Mouse (Mus musculus) bone marrow, adult 2 months (tissue): ENCODE measurements around the gene H2-Ke6.
A peak's percentile ranks its signal among the peaks of the same experiment; 100 is the strongest.

ENCODE experiments used
- CTCF ChIP-seq: fragments of 200-500 bp; IDR thresholded peaks from 2 replicates; pipeline ENCODE4 v1.5.1; 2011; ENCODE audit warnings: low read length, control low read depth; ENCODE audit not compliant: control insufficient read depth, insufficient read depth
- POLR2A ChIP-seq: fragments of 200-500 bp; IDR thresholded peaks from 2 replicates; pipeline ENCODE4 v1.6.1; 2011; ENCODE audit warnings: low read depth, mild to moderate bottlenecking, control low read depth, low read length, borderline replicate concordance; ENCODE audit not compliant: control insufficient read depth

GRCm38 (mm10) chr17:34031465-34032173, 3.8 kb upstream of the H2-Ke6 start, which contains the start of the genes Slc39a7 and Rxrb:
- TF ChIP-seq CTCF: no peak
- TF ChIP-seq POLR2A: peak; percentile 87; the same call in 1 of the 2 replicates
